Mouse (Mus musculus): ENCODE results near the gene Kpna1. TPM values are rescaled to one million over a fixed set of nuclear protein-coding genes. Genes with fewer than 3 reads are reported as not detected.

Gene Kpna1
- polyA plus RNA-seq, 1 experiment from 2014 or later = 44.1 TPM

Other genes starting within 250 kb of the Kpna1 start
- gene Dirc2, start 209.4 kb upstream of the Kpna1 start, polyA plus RNA-seq (2014; fragmentation: Nextera tagmentation; extraction: Ambion mirVana) = 16.7 and 20.5 TPM in 2 replicates
- gene Hspbap1, start 208.4 kb upstream of the Kpna1 start, polyA plus RNA-seq (2014; fragmentation: Nextera tagmentation; extraction: Ambion mirVana) = 15.8 TPM in 2 replicates
- 1.2 and 1.6 TPM in 2 replicates for gene Parp14, start 107.2 kb upstream of the Kpna1 start, polyA plus RNA-seq (2014; fragmentation: Nextera tagmentation; extraction: Ambion mirVana)
- gene Parp9, start 40.3 kb upstream of the Kpna1 start, polyA plus RNA-seq (2014; fragmentation: Nextera tagmentation; extraction: Ambion mirVana) = 6.5 and 8.1 TPM in 2 replicates
- gene Dtx3l, start 39.6 kb upstream of the Kpna1 start, polyA plus RNA-seq (2014; fragmentation: Nextera tagmentation; extraction: Ambion mirVana) = 7.7 and 8.0 TPM in 2 replicates
- 10.4 and 11.9 TPM in 2 replicates for gene Wdr5b, start 62.4 kb downstream of the Kpna1 start, polyA plus RNA-seq (2014; fragmentation: Nextera tagmentation; extraction: Ambion mirVana)
- gene Fam162a, start 92.8 kb downstream of the Kpna1 start, polyA plus RNA-seq (2014; fragmentation: Nextera tagmentation; extraction: Ambion mirVana) = 395 and 400 TPM in 2 replicates
- 71.0 and 85.7 TPM in 2 replicates for gene Ccdc58, start 92.9 kb downstream of the Kpna1 start, polyA plus RNA-seq (2014; fragmentation: Nextera tagmentation; extraction: Ambion mirVana)
- 0.25 TPM in 2 replicates for gene Csta1, start 152.5 kb downstream of the Kpna1 start, polyA plus RNA-seq (2014; fragmentation: Nextera tagmentation; extraction: Ambion mirVana)
- gene Stfa2l1, start 178.1 kb downstream of the Kpna1 start, polyA plus RNA-seq (2014; fragmentation: Nextera tagmentation; extraction: Ambion mirVana) = 2.7 and 3.6 TPM in 2 replicates
- gene Gm5483, start 205.5 kb downstream of the Kpna1 start, polyA plus RNA-seq (2014; fragmentation: Nextera tagmentation; extraction: Ambion mirVana) = 6.7 and 12.1 TPM in 2 replicates
- not detected in 2 replicates for gene Gm5416, start 231.7 kb downstream of the Kpna1 start, polyA plus RNA-seq (2014; fragmentation: Nextera tagmentation; extraction: Ambion mirVana)
- not detected in 2 replicates for gene 2010005H15Rik, start 242.7 kb downstream of the Kpna1 start, polyA plus RNA-seq (2014; fragmentation: Nextera tagmentation; extraction: Ambion mirVana)

Measured in stomach, embryonic 14.5 days (tissue).